Mouse (Mus musculus) heart, adult 2 months (tissue): ENCODE measurements at regions not wholly inside any gene's neighbourhood (a gene's known extent, or its start where the extent isn't known, plus 50 kb on each side); places are given as distances from the start of the nearest gene placed in this dataset.

Experiments used
- CTCF ChIP-seq: fragments of 200-600 bp; IDR thresholded peaks from 2 replicates; pipeline ENCODE4 v1.8.1; 2022; ENCODE audit warnings: antibody characterized with exemption, mild to moderate bottlenecking, moderate library complexity
- EP300 ChIP-seq: fragments of 200-500 bp; IDR thresholded peaks from 2 replicates; pipeline ENCODE4 v1.6.1; 2011; ENCODE audit warnings: low read depth, low read length, control low read depth; ENCODE audit not compliant: insufficient read depth
- POLR2A ChIP-seq: fragments of 200-500 bp; IDR thresholded peaks from 2 replicates; pipeline ENCODE4 v1.6.1; 2011; ENCODE audit warnings: mild to moderate bottlenecking, low read depth, low read length, control low read depth; ENCODE audit not compliant: insufficient read depth

DNA sequence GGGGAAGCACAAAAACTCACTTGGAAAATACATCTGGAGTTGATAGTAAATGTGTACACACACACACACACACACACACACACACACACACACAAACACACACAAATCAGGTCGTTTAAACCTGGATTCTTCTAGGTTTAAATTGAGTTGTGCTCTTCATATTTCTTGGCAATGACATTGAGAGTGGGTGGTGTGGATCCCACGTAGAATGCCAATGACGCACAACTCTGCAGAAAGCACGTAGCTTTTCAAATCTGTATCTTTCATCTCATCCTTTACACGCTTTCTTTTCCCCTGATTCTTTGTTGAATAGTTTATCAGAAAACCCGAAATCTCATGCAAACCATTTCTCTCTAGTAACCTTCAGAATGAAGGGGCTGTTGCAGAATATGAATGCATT lies 424.3 kb upstream of the Celf2 start:
- no peak for TF ChIP-seq POLR2A
- TF ChIP-seq CTCF = no peak
- no peak for TF ChIP-seq EP300
